Mouse (Mus musculus): ENCODE measurements around the gene Ampd1.
A peak's percentile ranks its signal among the peaks of the same experiment; 100 is the strongest.

DNA sequence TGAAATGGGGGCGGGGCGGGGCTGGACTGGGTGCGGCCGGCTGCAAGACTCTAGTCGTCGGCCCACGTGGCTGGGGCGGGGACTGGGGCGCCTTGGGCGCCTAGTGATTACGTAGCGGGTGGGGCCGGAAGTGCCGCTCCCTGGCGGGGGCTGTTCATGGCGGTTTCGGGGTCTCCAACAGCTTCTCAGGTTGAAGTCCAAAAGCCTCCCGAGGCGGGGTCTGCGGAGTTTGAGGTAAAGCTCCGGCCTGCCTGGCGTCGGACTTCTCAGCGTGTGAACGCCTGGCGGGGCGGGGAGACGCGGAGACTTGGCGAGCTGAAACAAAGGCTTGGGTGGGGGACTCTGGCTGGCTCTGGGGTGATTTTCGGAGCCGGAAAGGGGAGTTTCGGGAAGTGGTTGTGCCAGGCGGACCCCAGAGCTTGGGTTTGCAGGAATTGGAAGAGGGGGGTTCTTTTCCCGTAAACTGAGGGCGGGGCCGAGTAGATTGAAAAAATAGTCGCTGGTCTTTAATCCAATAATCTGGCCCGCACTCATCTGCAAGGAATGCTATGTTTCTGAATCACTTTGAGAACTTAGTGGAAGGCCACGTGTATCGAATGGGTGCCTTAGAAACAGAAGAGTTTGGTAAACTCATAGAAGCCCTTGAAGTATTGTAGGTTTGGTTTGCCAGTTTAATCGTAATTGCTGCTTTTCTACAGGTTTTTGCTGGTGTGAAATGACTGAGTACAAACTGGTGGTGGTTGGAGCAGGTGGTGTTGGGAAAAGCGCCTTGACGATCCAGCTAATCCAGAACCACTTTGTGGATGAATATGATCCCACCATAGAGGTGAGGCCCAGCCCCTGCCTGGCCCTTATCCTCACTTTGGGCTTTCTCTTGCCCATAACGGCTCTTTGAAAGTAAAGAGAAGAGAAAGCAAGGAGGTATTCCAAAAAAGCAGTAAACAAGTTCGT is 15.3 kb upstream of the Ampd1 start, which contains the start of gene Nras:
- TF ChIP-seq CTCF (IDR thresholded peaks at IDR 0.05; ENCODE audit: extremely low read depth, insufficient read length, insufficient replicate concordance, low read depth, low read length) = 0 out of 2 replicates have a peak, but pooled peaks have one; percentile 3
- TF ChIP-seq POLR2A (IDR thresholded peaks at IDR 0.05; ENCODE audit: low read depth, low read length) = peak; percentile 50; the same call in 1 of the 2 replicates
